Mouse (Mus musculus): ENCODE measurements around the gene Ebf1. TPM values are rescaled to one million over a fixed set of nuclear protein-coding genes. Genes with fewer than 3 reads are reported as not detected.

Gene Ebf1
- polyA plus RNA-seq, 1 experiment from 2014 or later, result 109 TPM

- ATAC-seq (ENCODE audit: low FRiP score, low read depth), result no peak
- Histone ChIP-seq H3K27me3 (replicated peaks) (no peaks in the 10 kb centered on the region), H3K36me3 (no peaks in the 10 kb centered on the region), H3K27ac (no peak overlapping the region), H3K4me2 (replicated peaks) (no peak overlapping the region), H3K4me1 (0 out of 2 replicates have a peak, but pooled peaks cover 7% of the 10 kb centered on the region), H3K9ac (no peak overlapping the region), H3K4me3 (no peak overlapping the region), H3K9me3 (no peaks in the 10 kb centered on the region)
Observed at GRCm38 (mm10) chr11:44893986-44894385, 276.9 kb downstream of the Ebf1 start.

- 96% methylated on average over 4 of the region's 4 CpGs for WGBS
- Histone ChIP-seq H3K9ac (no peak overlapping the region), H3K36me3 (no peaks in the 10 kb centered on the region), H3K9me3 (no peaks in the 10 kb centered on the region), H3K27me3 (replicated peaks) (no peaks in the 10 kb centered on the region), H3K4me2 (replicated peaks) (no peak overlapping the region), H3K27ac (no peak overlapping the region), H3K4me3 (no peak overlapping the region), H3K4me1 (0 out of 2 replicates have a peak, but pooled peaks cover 7% of the 10 kb centered on the region)
- no peak for ATAC-seq (ENCODE audit: low FRiP score, low read depth)
Observed at GRCm38 (mm10) chr11:44894798-44895197, 277.7 kb downstream of the Ebf1 start.

- 85% methylated on average over 1 of the region's 1 CpGs for WGBS
- no peak overlapping the region for H3K9ac ChIP-seq
- no peaks in the 10 kb centered on the region for H3K36me3 ChIP-seq
- H3K27ac ChIP-seq, result no peak overlapping the region
- no peak for ATAC-seq (ENCODE audit: low FRiP score, low read depth)
- H3K27me3 ChIP-seq (replicated peaks), result no peaks in the 10 kb centered on the region
- H3K4me1 ChIP-seq, result peaks cover 9% of the 10 kb centered on the region; the same call in 1 of the 2 replicates
- H3K4me3 ChIP-seq, result no peak overlapping the region
- no peaks in the 10 kb centered on the region for H3K9me3 ChIP-seq
- H3K4me2 ChIP-seq (replicated peaks), result no peak overlapping the region
Observed at GRCm38 (mm10) chr11:44895893-44896292, 278.8 kb downstream of the Ebf1 start.

- Histone ChIP-seq H3K9ac (no peak overlapping the region), H3K9me3 (no peaks in the 10 kb centered on the region), H3K4me3 (no peak overlapping the region), H3K36me3 (no peaks in the 10 kb centered on the region), H3K4me1 (peaks cover 17% of the 10 kb centered on the region), H3K27ac (no peak overlapping the region), H3K27me3 (replicated peaks) (no peaks in the 10 kb centered on the region), H3K4me2 (replicated peaks) (no peak overlapping the region)
- 76% methylated on average over 10 of the region's 10 CpGs for WGBS
- no peak for ATAC-seq (ENCODE audit: low FRiP score, low read depth)
Observed at GRCm38 (mm10) chr11:44897140-44897665, 280.1 kb downstream of the Ebf1 start.

GRCm38 (mm10) chr11:44899554-44899953 lies 282.4 kb downstream of the Ebf1 start:
- no peak for ATAC-seq (ENCODE audit: low FRiP score, low read depth)
- Histone ChIP-seq H3K4me1 (peaks cover 23% of the 10 kb centered on the region), H3K27me3 (replicated peaks) (no peaks in the 10 kb centered on the region), H3K4me2 (replicated peaks) (no peak overlapping the region), H3K9me3 (no peaks in the 10 kb centered on the region), H3K27ac (no peak overlapping the region), H3K9ac (no peak overlapping the region), H3K4me3 (no peak overlapping the region), H3K36me3 (no peaks in the 10 kb centered on the region)

- WGBS, result 51% methylated on average over 7 of the region's 7 CpGs
- H3K4me3 ChIP-seq, result no peak overlapping the region
- H3K4me1 ChIP-seq, result peaks cover 23% of the 10 kb centered on the region
- no peaks in the 10 kb centered on the region for H3K9me3 ChIP-seq
- peak overlapping the region; percentile 27; the same call in 1 of the 2 replicates for H3K4me2 ChIP-seq (replicated peaks)
- no peak overlapping the region for H3K27ac ChIP-seq
- H3K9ac ChIP-seq, result no peak overlapping the region
- no peaks in the 10 kb centered on the region for H3K27me3 ChIP-seq (replicated peaks)
- peak; percentile 46; the same call in 1 of the 2 replicates for ATAC-seq (ENCODE audit: low FRiP score, low read depth)
- no peaks in the 10 kb centered on the region for H3K36me3 ChIP-seq
Observed at GRCm38 (mm10) chr11:44899965-44900364, 282.8 kb downstream of the Ebf1 start.

- Histone ChIP-seq H3K4me3 (no peak overlapping the region), H3K36me3 (no peaks in the 10 kb centered on the region), H3K27ac (no peak overlapping the region), H3K27me3 (replicated peaks) (no peaks in the 10 kb centered on the region), H3K4me1 (peaks cover 23% of the 10 kb centered on the region), H3K4me2 (replicated peaks) (peak overlapping the region; percentile 27), H3K9me3 (no peaks in the 10 kb centered on the region), H3K9ac (no peak overlapping the region)
- WGBS, result 41% methylated on average over 7 of the region's 7 CpGs
- peak; percentile 78 for ATAC-seq (ENCODE audit: low FRiP score, low read depth)
Observed at GRCm38 (mm10) chr11:44900496-44900895, 283.4 kb downstream of the Ebf1 start.

GRCm38 (mm10) chr11:44901715-44902114 lies 284.6 kb downstream of the Ebf1 start:
- Histone ChIP-seq H3K4me1 (peaks cover 23% of the 10 kb centered on the region), H3K4me2 (replicated peaks) (no peak overlapping the region), H3K9me3 (no peaks in the 10 kb centered on the region), H3K27ac (no peak overlapping the region), H3K4me3 (no peak overlapping the region), H3K9ac (no peak overlapping the region), H3K27me3 (replicated peaks) (no peaks in the 10 kb centered on the region), H3K36me3 (no peaks in the 10 kb centered on the region)
- WGBS, result 72% methylated on average over 2 of the region's 2 CpGs
- no peak for ATAC-seq (ENCODE audit: low FRiP score, low read depth)

- H3K36me3 ChIP-seq, result no peaks in the 10 kb centered on the region
- no peak overlapping the region for H3K9ac ChIP-seq
- H3K4me1 ChIP-seq, result peaks cover 23% of the 10 kb centered on the region
- no peak overlapping the region for H3K4me3 ChIP-seq
- no peak for ATAC-seq (ENCODE audit: low FRiP score, low read depth)
- 72% methylated on average over 6 of the region's 6 CpGs for WGBS
- H3K27ac ChIP-seq, result no peak overlapping the region
- no peak overlapping the region for H3K4me2 ChIP-seq (replicated peaks)
- H3K27me3 ChIP-seq (replicated peaks), result no peaks in the 10 kb centered on the region
- H3K9me3 ChIP-seq, result no peaks in the 10 kb centered on the region
Observed at GRCm38 (mm10) chr11:44902165-44902564, 285.0 kb downstream of the Ebf1 start.

GRCm38 (mm10) chr11:44904121-44904520 lies 287.0 kb downstream of the Ebf1 start:
- Histone ChIP-seq H3K4me3 (no peak overlapping the region), H3K4me1 (peaks cover 23% of the 10 kb centered on the region), H3K9me3 (no peaks in the 10 kb centered on the region), H3K36me3 (no peaks in the 10 kb centered on the region), H3K4me2 (replicated peaks) (no peak overlapping the region), H3K9ac (no peak overlapping the region), H3K27ac (no peak overlapping the region), H3K27me3 (replicated peaks) (no peaks in the 10 kb centered on the region)
- ATAC-seq (ENCODE audit: low FRiP score, low read depth), result no peak
- WGBS, result 33% methylated on average over 9 of the region's 9 CpGs

GRCm38 (mm10) chr11:44906456-44906855 lies 289.3 kb downstream of the Ebf1 start:
- H3K27me3 ChIP-seq (replicated peaks), result no peaks in the 10 kb centered on the region
- no peak overlapping the region for H3K4me2 ChIP-seq (replicated peaks)
- no peaks in the 10 kb centered on the region for H3K9me3 ChIP-seq
- H3K9ac ChIP-seq, result no peak overlapping the region
- no peak overlapping the region for H3K27ac ChIP-seq
- H3K36me3 ChIP-seq, result no peaks in the 10 kb centered on the region
- WGBS, result 77% methylated on average over 5 of the region's 5 CpGs
- no peak for ATAC-seq (ENCODE audit: low FRiP score, low read depth)
- H3K4me1 ChIP-seq, result peaks cover 19% of the 10 kb centered on the region
- H3K4me3 ChIP-seq, result no peak overlapping the region

GRCm38 (mm10) chr11:44911765-44912164 lies 294.6 kb downstream of the Ebf1 start:
- Histone ChIP-seq H3K4me3 (no peak overlapping the region), H3K36me3 (no peaks in the 10 kb centered on the region), H3K9me3 (no peaks in the 10 kb centered on the region), H3K27me3 (replicated peaks) (no peaks in the 10 kb centered on the region), H3K4me1 (no peaks in the 10 kb centered on the region), H3K9ac (no peak overlapping the region), H3K4me2 (replicated peaks) (no peak overlapping the region), H3K27ac (no peak overlapping the region)
- ATAC-seq (ENCODE audit: low FRiP score, low read depth), result no peak
- WGBS, result 25% methylated on average over 1 of the region's 1 CpGs

GRCm38 (mm10) chr11:44913806-44914205 lies 296.7 kb downstream of the Ebf1 start:
- no peaks in the 10 kb centered on the region for H3K9me3 ChIP-seq
- ATAC-seq (ENCODE audit: low FRiP score, low read depth), result no peak
- H3K27me3 ChIP-seq (replicated peaks), result no peaks in the 10 kb centered on the region
- H3K4me3 ChIP-seq, result no peak overlapping the region
- no peaks in the 10 kb centered on the region for H3K36me3 ChIP-seq
- WGBS, result 89% methylated on average over 5 of the region's 5 CpGs
- no peak overlapping the region for H3K4me2 ChIP-seq (replicated peaks)
- no peak overlapping the region for H3K27ac ChIP-seq
- no peak overlapping the region for H3K9ac ChIP-seq
- no peaks in the 10 kb centered on the region for H3K4me1 ChIP-seq
